Mouse (Mus musculus): ENCODE measurements at regions not wholly inside any gene's neighbourhood (a gene's known extent, or its start where the extent isn't known, plus 50 kb on each side); places are given as distances from the start of the nearest gene placed in this dataset.

GRCm38 (mm10) chr8:6279903-6280302, 1174.8 kb upstream of the Slc10a2 start:
- ATAC-seq (ENCODE audit: low FRiP score): no peak
- H3K27ac ChIP-seq: no peak overlapping the region
- H3K36me3 ChIP-seq: no peaks in the 10 kb centered on the region
- H3K4me1 ChIP-seq: no peaks in the 10 kb centered on the region
- no peak overlapping the region for H3K9ac ChIP-seq
- H3K4me3 ChIP-seq: no peak overlapping the region
- 79% methylated on average over 1 of the region's 1 CpGs for WGBS
- H3K27me3 ChIP-seq: no peaks in the 10 kb centered on the region
- H3K4me2 ChIP-seq (replicated peaks): no peak overlapping the region
- H3K9me3 ChIP-seq (replicated peaks): no peaks in the 10 kb centered on the region
